In the genomic region with DNA sequence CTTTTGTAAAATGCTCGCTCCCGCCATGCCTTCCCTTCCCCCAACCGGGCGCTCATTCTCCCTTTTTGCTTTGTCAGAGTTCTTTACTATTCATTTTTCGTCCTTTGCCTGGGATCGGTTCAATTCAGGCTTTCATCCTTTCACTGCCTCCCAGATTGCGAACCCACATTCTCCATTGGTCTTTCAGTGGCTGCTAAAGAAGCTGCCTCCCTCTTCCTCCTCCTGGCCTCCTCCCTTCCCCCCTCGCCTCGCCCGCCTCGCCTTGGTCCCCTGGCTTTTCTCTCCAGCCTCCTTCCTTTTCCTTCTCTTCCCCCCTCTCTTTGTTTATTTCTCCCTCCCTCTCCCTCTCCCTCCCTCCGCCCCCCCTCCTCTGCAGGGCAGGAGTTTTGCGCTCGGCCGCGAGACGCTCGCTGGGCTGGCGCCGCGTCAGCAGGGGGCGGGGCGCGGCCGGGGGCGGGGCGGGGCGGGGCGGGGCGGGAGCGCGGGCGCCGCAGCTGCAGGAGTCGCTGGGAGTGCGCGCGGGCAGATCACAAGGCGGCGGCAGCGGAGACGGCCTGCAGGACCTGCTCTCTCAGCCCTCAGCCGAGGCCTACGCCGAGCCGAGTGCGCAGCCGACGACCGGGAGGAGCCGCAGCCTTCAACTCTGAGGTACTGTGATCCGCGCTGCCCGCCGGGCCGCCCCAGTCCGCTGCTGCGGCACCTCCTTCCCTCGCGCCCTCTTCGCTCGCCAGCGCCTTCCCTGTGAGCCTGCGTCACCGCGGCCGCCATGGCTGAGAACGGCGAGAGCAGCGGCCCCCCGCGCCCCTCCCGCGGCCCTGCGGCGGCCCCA, we compare ENCODE assay signal across 8 mouse cellular contexts. TPM values are rescaled to one million over a fixed set of nuclear protein-coding genes. Genes with fewer than 3 reads are reported as not detected.
DNase-seq lines count a peak whose midpoint lies in the region; ATAC-seq and TF ChIP-seq lines count a peak whose summit lies in the region.

A gene (plus strand): TSS at position 540 of the 829 bp plus-strand sequence.

- intact Hi-C loops in left cerebral cortex, adult 2 months (cut with DNase I) = loop anchor here (1.0 to 10.0 kb wide), 4 partner anchors 21 to 263 kb away; a partner anchor contains a TSS

- no peaks in the 10 kb centered on the region for H3K36me3 ChIP-seq in hindbrain, postnatal 0 days (ENCODE audit: insufficient read depth, low read length)
- H3K36me3 ChIP-seq in macrophage (ENCODE audit: inconsistent target) = no peaks in the 10 kb centered on the region

- H3K4me3 ChIP-seq in cortical plate, adult 2 months (ENCODE audit: insufficient read depth, low read length) = peak within 1 kb of the TSS; percentile 86
- peak within 1 kb of the TSS; percentile 59 for H3K4me3 ChIP-seq in hindbrain, postnatal 0 days (ENCODE audit: low read length)
- peak within 1 kb of the TSS; percentile 61 for H3K4me3 ChIP-seq in left cerebral cortex, adult 2 months
- H3K4me3 ChIP-seq in macrophage (ENCODE audit: inconsistent target) = peak within 1 kb of the TSS; percentile 46

- TF ChIP-seq POLR2A in cortical plate, adult 2 months (IDR thresholded peaks at IDR 0.05; ENCODE audit: extremely low read depth, insufficient read depth, low read length) = peak; percentile 59

- peak within 1 kb of the TSS; percentile 68 for H3K4me2 ChIP-seq in hindbrain, postnatal 0 days (ENCODE audit: low read depth, low read length)

- peaks cover 19% of the 10 kb centered on the region for H3K79me2 ChIP-seq in macrophage (ENCODE audit: inconsistent target)

- no peaks in the 10 kb centered on the region for H3K9me3 ChIP-seq in hindbrain, postnatal 0 days (ENCODE audit: low read length)

- peak within 1 kb of the TSS; percentile 73 for H3K9ac ChIP-seq in hindbrain, postnatal 0 days (replicated peaks; ENCODE audit: low read length)

- no peaks in the 10 kb centered on the region for H3K4me1 ChIP-seq in cortical plate, adult 2 months (ENCODE audit: control insufficient read depth, insufficient read depth, low read length)
- H3K4me1 ChIP-seq in hindbrain, postnatal 0 days (ENCODE audit: insufficient read depth, low read length) = no peaks in the 10 kb centered on the region

- 25% methylated on average over 59 of the region's 76 CpGs for WGBS in hindbrain, postnatal 0 days
- whole genome bisulfite sequencing in macrophage (ENCODE audit: missing documents) = 14% methylated on average over 34 of the region's 76 CpGs

- TF ChIP-seq CTCF in cortical plate, adult 2 months (IDR thresholded peaks at IDR 0.05; ENCODE audit: extremely low read depth, insufficient read depth, low read length) = no peak
- TF ChIP-seq CTCF in hindbrain, postnatal 0 days (IDR thresholded peaks at IDR 0.05; ENCODE audit: low read depth) = no peak
- no peak for TF ChIP-seq CTCF in left cerebral cortex, adult 2 months (IDR thresholded peaks at IDR 0.05)

- H3K27ac ChIP-seq in cortical plate, adult 2 months (ENCODE audit: insufficient read depth, low read length) = peak within 1 kb of the TSS; percentile 99
- peak within 1 kb of the TSS; percentile 97 for H3K27ac ChIP-seq in hindbrain, postnatal 0 days
- peak within 1 kb of the TSS; percentile 95 for H3K27ac ChIP-seq in left cerebral cortex, adult 2 months
- peak within 1 kb of the TSS; percentile 61 for H3K27ac ChIP-seq in macrophage

- H3K27me3 ChIP-seq in hindbrain, postnatal 0 days (ENCODE audit: insufficient read depth, low read length) = no peaks in the 10 kb centered on the region

- ATAC-seq in activated CD4-positive, CD25-positive, alpha-beta regulatory T cell, adult 4 months = peak; percentile 86
- ATAC-seq in hindbrain, postnatal 0 days = peak; percentile 95

- DNase-seq in gastrocnemius, adult 8-10 months (ENCODE audit: low spot score in 2 of 2) = peak; percentile 40 to 59
- DNase-seq in hindbrain, postnatal 0 days (ENCODE audit: low spot score) = peak; percentile 87
- DNase-seq in left cerebral cortex, adult 2 months (ENCODE audit: extremely low spot score in 1 of 2, low spot score in 2 of 2) = peak; percentile 74 to 78
- peak; percentile 72 for DNase-seq in retina, postnatal 7 days (ENCODE audit: low read depth, low spot score)
- peak; percentile 61 to 70 for DNase-seq in urinary bladder, adult 18-20 months (ENCODE audit: low spot score in 2 of 2)

RNA-seq across cellular contexts. Expression of the gene that starts here (rescaled TPM):
- 1 to 10 TPM; 3.1 to 5.9 TPM for polyA plus RNA-seq in activated CD4-positive, CD25-positive, alpha-beta regulatory T cell, adult 4 months (2017; shearing (Covaris generic))
- 122 and 124 TPM in 2 replicates for polyA plus RNA-seq in cortical plate, adult 2 months (2012; rRNA removed)
- 10 to 100 TPM; 17.7 to 19.8 (median 18.8) TPM for total RNA-seq in gastrocnemius, adult 8-10 months (2022)
- 112 and 128 TPM in 2 replicates for total RNA-seq in hindbrain, postnatal 0 days (2014; rRNA removed)
- 38.9 and 43.6 TPM in 2 replicates for polyA plus RNA-seq in hindbrain, postnatal 0 days (2015; fragmentation: Nextera tagmentation; extraction: Ambion mirVana)
- total RNA-seq in left cerebral cortex, adult 2 months (2021) = 100 to 1,000 TPM; 211 to 223 TPM
- total RNA-seq in macrophage (2018; cell fraction: chromatin; rRNA removed) = 1 to 10 TPM in 23 of 26 experiments, under 1 TPM in 3; 0.74 to 7.4 (median 1.9) TPM
- 10 to 100 TPM; 17.6 to 53.4 (median 27.8) TPM for total RNA-seq in macrophage (2018; cell fraction: cytosol; rRNA removed)
- total RNA-seq in macrophage (2018; cell fraction: nucleus; rRNA removed) = 10 to 100 TPM in 13 of 26 experiments, 1 to 10 TPM in 13; 4.2 to 18.9 (median 9.8) TPM
- polyA plus RNA-seq in macrophage (2018) = 30.1 to 34.3 TPM (median 32.6 TPM) in 3 replicates

Comparison
In these comparisons a context has a peak if more than half of its experiments do, and no peak if none do; other contexts are left out.
1. Peak in every context shown above with its lines: DNase-seq, ATAC-seq, H3K4me3 ChIP-seq and H3K27ac ChIP-seq.